Mouse (Mus musculus) thymus, postnatal 4 days (tissue): ENCODE measurements around the gene Haghl.

Experiments used
- DNase-seq: peaks from one replicate; pipeline ENCODE4 v3.0.0; 2021

The Haghl gene

GRCm38 (mm10) chr17:25785281-25785745 is at the start of gene Haghl:
Haghl (minus strand) TSS chr17:25785673.
- peak; percentile 97 for DNase-seq

GRCm38 (mm10) chr17:25834595-25835222 is 49.2 kb upstream of the Haghl start:
- DNase-seq = no peak

- no peak for DNase-seq
Observed at GRCm38 (mm10) chr17:25833961-25834594, 48.6 kb upstream of the Haghl start.

GRCm38 (mm10) chr17:25833291-25833663 is 47.8 kb upstream of the Haghl start, which contains the start of gene Stub1:
Stub1 (minus strand) TSS chr17:25833404.
- no peak for DNase-seq

- DNase-seq = peak; percentile 99
Observed at GRCm38 (mm10) chr17:25832436-25833290, 47.2 kb upstream of the Haghl start.

- no peak for DNase-seq
Observed at GRCm38 (mm10) chr17:25831451-25832281, 46.2 kb upstream of the Haghl start.

GRCm38 (mm10) chr17:25830806-25831431 is 45.4 kb upstream of the Haghl start:
- no peak for DNase-seq

- DNase-seq = no peak
Observed at GRCm38 (mm10) chr17:25830200-25830753, 44.8 kb upstream of the Haghl start.

- no peak for DNase-seq
Observed at GRCm38 (mm10) chr17:25829558-25830017, 44.1 kb upstream of the Haghl start.

GRCm38 (mm10) chr17:25828712-25829557 is 43.5 kb upstream of the Haghl start, which contains the start of gene Jmjd8:
Jmjd8 (plus strand) TSS chr17:25828867.
- peak; percentile 83 for DNase-seq

GRCm38 (mm10) chr17:25828223-25828594 is 42.7 kb upstream of the Haghl start:
- no peak for DNase-seq

- no peak for DNase-seq
Observed at GRCm38 (mm10) chr17:25827546-25828222, 42.2 kb upstream of the Haghl start.

- no peak for DNase-seq
Observed at GRCm38 (mm10) chr17:25827011-25827410, 41.5 kb upstream of the Haghl start.

GRCm38 (mm10) chr17:25825984-25826570 is 40.6 kb upstream of the Haghl start:
- DNase-seq = no peak

- DNase-seq = no peak
Observed at GRCm38 (mm10) chr17:25825311-25825710, 39.8 kb upstream of the Haghl start.

GRCm38 (mm10) chr17:25824362-25825142 is 39.1 kb upstream of the Haghl start:
- DNase-seq = no peak

GRCm38 (mm10) chr17:25823452-25823851 is 38.0 kb upstream of the Haghl start, which contains the start of gene Wdr24:
Wdr24 (plus strand) TSS chr17:25823627.
- DNase-seq = peak; percentile 78
